Mouse (Mus musculus) limb, embryonic 15.5 days (tissue): ENCODE measurements around the gene Psen1. TPM values are rescaled to one million over a fixed set of nuclear protein-coding genes. Genes with fewer than 3 reads are reported as not detected.

ENCODE experiments used
- ATAC-seq: fragments of 200-750 bp; cut with Nextera tagmentation; 2 replicates; pipeline ENCODE4 v1.8.0; 2017; ENCODE audit warnings: low read depth, moderate TSS enrichment; ENCODE audit not compliant: insufficient number of reproducible peaks, low FRiP score, low TSS enrichment
- H3K27ac ChIP-seq: fragments of 300-500 bp; sonication (generic); 2 replicates; pipeline ENCODE4 v1.5.1; 2015; ENCODE audit warnings: moderate library complexity, mild to moderate bottlenecking, inconsistent platforms
- H3K27me3 ChIP-seq: fragments of 300-500 bp; sonication (generic); 2 replicates; pipeline ENCODE4 v1.6.1; 2015; ENCODE audit warnings: inconsistent platforms
- H3K36me3 ChIP-seq: fragments of 300-500 bp; sonication (generic); 2 replicates; pipeline ENCODE4 v1.6.1; 2015; ENCODE audit warnings: inconsistent platforms
- H3K4me1 ChIP-seq: fragments of 300-500 bp; sonication (generic); 2 replicates; pipeline ENCODE4 v1.6.1; 2015; ENCODE audit warnings: inconsistent platforms
- H3K4me2 ChIP-seq: fragments of 300-500 bp; sonication (generic); 2 replicates; pipeline ENCODE4 v1.6.1; 2015; ENCODE audit warnings: mild to moderate bottlenecking, inconsistent platforms
- H3K4me3 ChIP-seq: fragments of 300-500 bp; sonication (generic); 2 replicates; pipeline ENCODE4 v1.5.1; 2015; ENCODE audit warnings: mild to moderate bottlenecking, inconsistent platforms
- H3K9ac ChIP-seq: fragments of 300-500 bp; sonication (generic); 2 replicates; pipeline ENCODE4 v1.6.1; 2015; ENCODE audit warnings: inconsistent platforms
- H3K9me3 ChIP-seq: fragments of 300-500 bp; sonication (generic); 2 replicates; pipeline ENCODE4 v1.6.1; 2016; ENCODE audit warnings: inconsistent platforms
- WGBS: fragments of 180-500 bp; shearing (Covaris S2); methylation state at CpG from one replicate; pipeline ENCODE4 v1.1.7; 2015; 5-methylcytosine and 5-hydroxymethylcytosine counted together
- polyA plus RNA-seq: library from polyadenylated mRNA; unstranded; fragments of >200 nt; fragmentation: Nextera tagmentation; extraction: Ambion mirVana; gene quantifications from 2 replicates; pipeline ENCODE4 v1.2.1, GENCODE M21; 2015

Gene Psen1
- polyA plus RNA-seq, 1 experiment from 2014 or later = 86.0 TPM

DNA sequence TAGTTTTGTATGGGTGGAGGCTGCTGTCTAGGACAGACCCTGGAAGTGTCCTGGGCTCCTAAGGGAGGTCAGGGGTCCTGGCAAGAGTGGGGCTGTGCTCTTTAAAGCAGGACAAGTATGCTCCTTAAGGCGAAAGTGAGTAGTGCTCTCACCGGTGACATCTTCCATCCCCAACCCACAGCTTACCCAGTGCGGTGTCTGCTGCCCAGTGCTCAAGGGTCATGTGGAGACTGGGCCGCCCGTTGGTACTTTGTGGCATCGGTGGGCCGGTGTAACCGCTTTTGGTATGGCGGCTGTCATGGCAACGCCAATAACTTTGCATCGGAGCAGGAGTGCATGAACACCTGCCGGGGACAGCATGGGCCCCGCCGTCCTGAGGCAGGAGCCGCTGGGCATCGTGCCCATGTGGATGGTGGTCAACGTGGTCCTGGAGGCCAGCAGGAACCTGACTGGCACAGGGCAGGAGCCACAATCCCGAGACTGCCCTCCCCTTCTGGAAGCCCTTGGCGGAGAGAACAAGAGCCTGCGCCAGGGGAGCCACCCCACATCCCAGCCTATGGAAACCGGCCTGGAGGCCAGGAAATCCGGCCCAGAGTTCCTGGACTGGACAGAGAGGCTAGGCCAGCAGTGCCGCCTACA, 93.8 kb downstream of the Psen1 start:
- H3K4me2 ChIP-seq = no peak overlapping the region
- 0 out of 2 replicates have a peak, but pooled peaks cover 4% of the 10 kb centered on the region for H3K4me1 ChIP-seq
- H3K9ac ChIP-seq = no peak overlapping the region
- no peaks in the 10 kb centered on the region for H3K27me3 ChIP-seq
- no peaks in the 10 kb centered on the region for H3K9me3 ChIP-seq
- H3K27ac ChIP-seq = no peak overlapping the region
- H3K4me3 ChIP-seq = no peak overlapping the region
- H3K36me3 ChIP-seq = no peaks in the 10 kb centered on the region
- ATAC-seq = no peak
- WGBS = 66% methylated on average over 23 of the region's 23 CpGs

DNA sequence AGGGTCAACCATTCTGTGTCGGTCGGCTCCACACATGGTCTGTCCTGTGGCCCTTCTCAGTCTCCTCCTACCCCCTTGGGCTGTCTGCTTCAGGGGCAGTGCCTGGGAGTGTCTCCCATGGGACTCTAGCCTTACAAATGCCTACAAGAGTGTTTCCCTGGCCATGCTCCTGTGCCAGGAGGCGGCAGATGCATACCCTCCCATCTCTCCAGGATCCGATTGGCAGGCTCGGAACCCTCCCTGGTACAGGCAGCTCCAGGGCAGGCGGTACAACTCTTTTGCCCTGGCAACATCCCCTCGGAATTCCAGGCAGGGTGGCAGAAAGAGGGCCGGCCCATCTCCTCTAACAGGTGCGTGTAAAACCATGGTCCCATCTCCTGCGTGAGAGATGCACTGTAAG, 94.7 kb downstream of the Psen1 start:
- Histone ChIP-seq H3K27me3 (no peaks in the 10 kb centered on the region), H3K36me3 (no peaks in the 10 kb centered on the region), H3K4me3 (no peak overlapping the region), H3K9me3 (no peaks in the 10 kb centered on the region), H3K4me2 (no peak overlapping the region), H3K9ac (no peak overlapping the region), H3K27ac (no peak overlapping the region), H3K4me1 (0 out of 2 replicates have a peak, but pooled peaks cover 4% of the 10 kb centered on the region)
- no peak for ATAC-seq
- WGBS = 91% methylated on average over 10 of the region's 10 CpGs

Other genes with a start within 250 kb of the Psen1 start
- 3.2 TPM in 2 replicates for gene Dpf3, start 200.4 kb upstream of the Psen1 start, polyA plus RNA-seq
- 53.0 and 55.7 TPM in 2 replicates for gene Dcaf4, start 167.7 kb upstream of the Psen1 start, polyA plus RNA-seq
- 17.9 and 18.2 TPM in 2 replicates for gene Zfyve1, start 90.9 kb upstream of the Psen1 start, polyA plus RNA-seq
- gene Rbm25, start 56.9 kb upstream of the Psen1 start, polyA plus RNA-seq = 225 and 234 TPM in 2 replicates
- 4.9 and 5.9 TPM in 2 replicates for gene Papln, start 75.5 kb downstream of the Psen1 start, polyA plus RNA-seq
- 36.6 and 37.5 TPM in 2 replicates for gene Numb, start 233.8 kb downstream of the Psen1 start, polyA plus RNA-seq